Comparison of ENCODE assay signal across 21 mouse cellular contexts in genomic region chr10:17011876-17012275, GRCm38 (mm10).
DNase-seq lines count a peak whose midpoint lies in the region; ATAC-seq and TF ChIP-seq lines count a peak whose summit lies in the region.
"Had no signal": no experiment of that assay in that cellular context is flagged by ENCODE, and none has a peak within 500 bp of the region (broad histone marks: within the 10 kb centered on the region; RNA-seq: fewer than 3 reads in every experiment).

No protein-coding gene starts in this region.

- ATAC-seq in kidney, embryonic 16.5 days (ENCODE audit: low FRiP score, low TSS enrichment): no peak
- ATAC-seq: CD4-positive, CD25-positive, alpha-beta regulatory T cell, adult 4 months; forebrain, embryonic 14.5 days; hindbrain, embryonic 16.5 days had no signal

- no peak overlapping the region for H3K4me2 ChIP-seq in kidney, embryonic 16.5 days (replicated peaks; ENCODE audit: low read depth, low read length)
- peak overlapping the region; percentile 36; the same call in 1 of the 2 replicates for H3K4me2 ChIP-seq in CH12.LX (ENCODE audit: insufficient read depth, low read depth, poor library complexity, severe bottlenecking)
- H3K4me2 ChIP-seq: embryonic facial prominence, embryonic 12.5 days; hindbrain, embryonic 12.5 days had no signal

- H3K4me1 ChIP-seq in kidney, adult 2 months (ENCODE audit: control insufficient read depth, insufficient read depth, low read length): no peaks in the 10 kb centered on the region
- H3K4me1 ChIP-seq in kidney, embryonic 16.5 days (ENCODE audit: insufficient read depth, low read length): no peaks in the 10 kb centered on the region
- peaks cover 10 to 35% of the 10 kb centered on the region in 2 experiments; a peak in 3 of 4 replicates for H3K4me1 ChIP-seq in CH12.LX (ENCODE audit: control insufficient read depth in 1 of 2, insufficient read depth in 2 of 2)
- peaks cover 10% of the 10 kb centered on the region for H3K4me1 ChIP-seq in embryonic fibroblast, embryonic 13.5 days (ENCODE audit: control insufficient read depth, insufficient read depth, low read length)
- H3K4me1 ChIP-seq: embryonic facial prominence, embryonic 12.5 days; forebrain, embryonic 10.5 days; hindbrain, embryonic 12.5 days had no signal

- no peak overlapping the region for H3K9ac ChIP-seq in kidney, embryonic 16.5 days (replicated peaks; ENCODE audit: low read length)
- H3K9ac ChIP-seq in CH12.LX (ENCODE audit: insufficient read depth, low read depth): peak overlapping the region; percentile 63; the same call in 1 of the 2 replicates
- H3K9ac ChIP-seq: embryonic facial prominence, embryonic 12.5 days; hindbrain, embryonic 12.5 days had no signal

- no peak overlapping the region for H3K27ac ChIP-seq in kidney, adult 2 months (ENCODE audit: insufficient read depth, low read depth, low read length)
- H3K27ac ChIP-seq in kidney, embryonic 16.5 days (ENCODE audit: low read length): no peak overlapping the region
- H3K27ac ChIP-seq in CH12.LX (ENCODE audit: insufficient read depth, low read depth): peak overlapping the region; percentile 76
- H3K27ac ChIP-seq in embryonic fibroblast, embryonic 13.5 days (ENCODE audit: insufficient read depth, low read length): peak overlapping the region; percentile 93
- H3K27ac ChIP-seq: embryonic facial prominence, embryonic 12.5 days; forebrain, embryonic 10.5 days; hindbrain, embryonic 12.5 days had no signal

- WGBS in kidney, adult 2 months: 85% methylated on average over 2 of the region's 2 CpGs
- WGBS in kidney, embryonic 16.5 days: 92% methylated on average over 2 of the region's 2 CpGs

- no peak for TF ChIP-seq POLR2A in kidney, adult 2 months (IDR thresholded peaks at IDR 0.05; ENCODE audit: low read depth, low read length)
- no peak for TF ChIP-seq POLR2A in CH12.LX (IDR thresholded peaks at IDR 0.05; ENCODE audit: low read depth, low read length)
- TF ChIP-seq POLR2A in embryonic fibroblast, embryonic 13.5 days (IDR thresholded peaks at IDR 0.05; ENCODE audit: low read depth, low read length): no peak

- peak; percentile 62 for TF ChIP-seq EP300 in CH12.LX (IDR thresholded peaks at IDR 0.05; ENCODE audit: low read length)

- no peaks in the 10 kb centered on the region for H3K9me3 ChIP-seq in kidney, embryonic 16.5 days (ENCODE audit: low read length)
- H3K9me3 ChIP-seq in CH12.LX (replicated peaks; ENCODE audit: low read length): no peaks in the 10 kb centered on the region
- H3K9me3 ChIP-seq: embryonic facial prominence, embryonic 12.5 days; forebrain, embryonic 10.5 days; hindbrain, embryonic 12.5 days had no signal

- no peak overlapping the region for H3K4me3 ChIP-seq in kidney, adult 2 months (ENCODE audit: insufficient read depth, low read depth, low read length)
- no peak overlapping the region for H3K4me3 ChIP-seq in kidney, embryonic 16.5 days (ENCODE audit: low read length)
- no peak overlapping the region for H3K4me3 ChIP-seq in CH12.LX (replicated peaks in 1 of 3; ENCODE audit: low read depth in 2 of 3, low read length in 2 of 3, poor library complexity in 1 of 3)
- H3K4me3 ChIP-seq in embryonic fibroblast, embryonic 13.5 days (ENCODE audit: insufficient read depth, low read length): no peak overlapping the region
- H3K4me3 ChIP-seq: embryonic facial prominence, embryonic 12.5 days; forebrain, embryonic 10.5 days; hindbrain, embryonic 12.5 days had no signal

- DNase-seq in kidney, adult 2 months: peak; percentile 5
- DNase-seq in 3T3-L1 (ENCODE audit: low read depth, low spot score) (peak; percentile 79), CH12.LX (ENCODE audit: extremely low read depth) (peak; percentile 27)
- no peak for DNase-seq in layer of hippocampus, postnatal 36 days
- DNase-seq in left cerebral cortex, postnatal 4 days: no peak
- DNase-seq in testis, postnatal 14 days (ENCODE audit: low spot score): no peak
- DNase-seq: cerebellum, adult 11-12 months; cerebellum, adult 9-10 months; cerebellum, postnatal 25 days; gastrocnemius, postnatal 36 days; heart, postnatal 10 days; heart, postnatal 4 days; kidney, adult 11 months had no signal

- no peaks in the 10 kb centered on the region for H3K36me3 ChIP-seq in kidney, adult 2 months (ENCODE audit: control insufficient read depth, insufficient read depth, low read length)
- no peaks in the 10 kb centered on the region for H3K36me3 ChIP-seq in kidney, embryonic 16.5 days (ENCODE audit: insufficient read depth, low read length)
- H3K36me3 ChIP-seq in CH12.LX (replicated peaks in 1 of 2; ENCODE audit: control insufficient read depth in 1 of 2, insufficient read depth in 1 of 2, low read length in 1 of 2): no peaks in the 10 kb centered on the region
- H3K36me3 ChIP-seq: embryonic facial prominence, embryonic 12.5 days; forebrain, embryonic 10.5 days; hindbrain, embryonic 12.5 days had no signal

- no peaks in the 10 kb centered on the region for H3K79me2 ChIP-seq in CH12.LX (replicated peaks; ENCODE audit: control insufficient read depth, extremely low read depth, insufficient read depth, poor library complexity, severe bottlenecking)

- intact Hi-C loops in left cerebral cortex, postnatal 4 days (cut with DNase I): no loop called here

- dilution Hi-C loops in CH12.LX (cut with MboI; ENCODE audit: extremely low pct_ligation_motif_present, extremely low pct_unique_long_range_greater_than_20kb, low sequenced_read_pairs): no loop called here

- TF ChIP-seq CTCF in kidney, adult 2 months (conservative IDR thresholded peaks at IDR 0.05; ENCODE audit: insufficient read depth, insufficient read length, low read depth, low read length): no peak
- no peak for TF ChIP-seq CTCF in CH12.LX (conservative IDR thresholded peaks at IDR 0.05 in 1 of 2, IDR thresholded peaks at IDR 0.05 in 1 of 2; ENCODE audit: low read depth in 2 of 2, low read length in 2 of 2)
- no peak for TF ChIP-seq CTCF in embryonic fibroblast, embryonic 13.5 days (IDR thresholded peaks at IDR 0.05; ENCODE audit: borderline replicate concordance, insufficient read depth, low read length)

- in situ Hi-C loops in CH12.LX (cut with MboI; ENCODE audit: low pct_ligation_motif_present, low pct_unique_long_range_greater_than_20kb, low sequenced_read_pairs): no loop called here

- no peak for TF ChIP-seq RAD21 in CH12.LX (IDR thresholded peaks at IDR 0.05; ENCODE audit: low read depth, low read length)

- H3K27me3 ChIP-seq in kidney, adult 2 months (replicated peaks; ENCODE audit: control insufficient read depth, insufficient read depth, low read length): no peaks in the 10 kb centered on the region
- H3K27me3 ChIP-seq in kidney, embryonic 16.5 days (ENCODE audit: insufficient read depth, low read length): no peaks in the 10 kb centered on the region
- no peaks in the 10 kb centered on the region for H3K27me3 ChIP-seq in CH12.LX (replicated peaks)
- H3K27me3 ChIP-seq: embryonic facial prominence, embryonic 12.5 days; hindbrain, embryonic 12.5 days had no signal

TF ChIP-seq in CH12.LX, 34 proteins besides CTCF, POLR2A, EP300 and RAD21:
- TF ChIP-seq JUN (IDR thresholded peaks at IDR 0.05; ENCODE audit: insufficient read depth, low read depth, low read length) (0 out of 2 replicates have a peak, but pooled peaks have one; percentile 4), MXI1 (IDR thresholded peaks at IDR 0.05; ENCODE audit: low read depth, low read length) (no peak), RCOR1 (conservative IDR thresholded peaks at IDR 0.05; ENCODE audit: low read depth, low read length) (no peak), POLR2AphosphoS2 (IDR thresholded peaks at IDR 0.05; ENCODE audit: low read depth, low read length) (no peak), CHD1 (IDR thresholded peaks at IDR 0.05; ENCODE audit: low read depth, low read length) (no peak), ZKSCAN1 (IDR thresholded peaks at IDR 0.05; ENCODE audit: borderline replicate concordance, low read depth, low read length) (no peak), USF1 (IDR thresholded peaks at IDR 0.05; ENCODE audit: low read depth, low read length) (no peak), MEF2A (IDR thresholded peaks at IDR 0.05; ENCODE audit: borderline replicate concordance, low read depth, low read length) (peak; percentile 84), MYC (IDR thresholded peaks at IDR 0.05; ENCODE audit: low read depth, low read length) (no peak), CHD2 (IDR thresholded peaks at IDR 0.05; ENCODE audit: low read length) (no peak), SMC3 (IDR thresholded peaks at IDR 0.05; ENCODE audit: low read depth, low read length) (no peak), TBP (conservative IDR thresholded peaks at IDR 0.05; ENCODE audit: low read depth, low read length) (no peak), ZMIZ1 (IDR thresholded peaks at IDR 0.05; ENCODE audit: low read depth, low read length) (no peak), IRF4 (IDR thresholded peaks at IDR 0.05; ENCODE audit: low read depth, low read length) (peak; percentile 78; the same call in 1 of the 2 replicates), BHLHE40 (IDR thresholded peaks at IDR 0.05; ENCODE audit: low read depth, low read length) (peak; percentile 51; the same call in 1 of the 2 replicates), ELF1 (IDR thresholded peaks at IDR 0.05; ENCODE audit: low read depth, low read length) (no peak), NRF1 (IDR thresholded peaks at IDR 0.05; ENCODE audit: low read depth, low read length) (no peak), MAFK (IDR thresholded peaks at IDR 0.05; ENCODE audit: insufficient replicate concordance, low read length) (no peak), SIN3A (IDR thresholded peaks at IDR 0.05; ENCODE audit: low read length) (no peak), TCF12 (IDR thresholded peaks at IDR 0.05; ENCODE audit: low read depth, low read length) (peak; percentile 59), MAX (IDR thresholded peaks at IDR 0.05; ENCODE audit: low read length) (no peak), ETS1 (conservative IDR thresholded peaks at IDR 0.05; ENCODE audit: low read depth, low read length) (peak; percentile 72), GABPA (IDR thresholded peaks at IDR 0.05; ENCODE audit: insufficient replicate concordance, low read depth, low read length) (no peak), KAT2A (IDR thresholded peaks at IDR 0.05; ENCODE audit: insufficient replicate concordance, low read length) (no peak), MAZ (IDR thresholded peaks at IDR 0.05; ENCODE audit: low read depth, low read length) (no peak), USF2 (conservative IDR thresholded peaks at IDR 0.05; ENCODE audit: low read depth, low read length) (no peak), NELFE (IDR thresholded peaks at IDR 0.05; ENCODE audit: low read depth, low read length) (no peak), JUND (conservative IDR thresholded peaks at IDR 0.05; ENCODE audit: low read depth, low read length) (no peak), ZNF384 (IDR thresholded peaks at IDR 0.05; ENCODE audit: low read depth, low read length) (no peak), UBTF (IDR thresholded peaks at IDR 0.05; ENCODE audit: low read depth, low read length) (no peak), HCFC1 (IDR thresholded peaks at IDR 0.05; ENCODE audit: low read depth, low read length) (no peak)

Comparison
In these comparisons a context has a peak if more than half of its experiments do, and no peak if none do; other contexts are left out.
1. DNase-seq: peak in kidney, adult 2 months (single experiment), 3T3-L1 (single experiment) and CH12.LX (single experiment); none in layer of hippocampus, postnatal 36 days (0 of 2), left cerebral cortex, postnatal 4 days (single experiment) and testis, postnatal 14 days (single experiment).
2. H3K27ac ChIP-seq: peak in CH12.LX (single experiment) and embryonic fibroblast, embryonic 13.5 days (single experiment); none in kidney, adult 2 months (single experiment) and kidney, embryonic 16.5 days (single experiment).